Mouse (Mus musculus): ENCODE results near the gene Pex6.

DNA sequence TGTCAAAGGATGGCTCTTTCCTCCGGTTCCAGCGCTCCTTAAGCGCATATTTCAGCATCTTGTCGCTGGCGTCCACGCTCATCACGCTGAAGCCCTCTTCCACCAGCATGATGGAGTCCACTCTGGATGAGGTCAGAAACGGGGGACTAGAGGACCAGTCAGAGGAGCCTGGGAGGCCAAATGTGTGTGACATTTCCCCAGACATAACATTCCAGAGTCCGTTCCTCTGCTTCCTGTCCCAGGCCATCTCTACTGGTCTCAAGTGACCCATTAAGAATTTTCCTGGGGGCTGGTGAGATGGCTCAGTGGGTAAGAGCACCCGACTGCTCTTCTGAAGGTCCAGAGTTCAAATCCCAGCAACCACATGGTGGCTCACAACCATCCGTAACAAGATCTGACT lies 16.0 kb downstream of the Pex6 start:
- no peak for TF ChIP-seq POLR2A (IDR thresholded peaks at IDR 0.05; ENCODE audit: insufficient read length, low read depth)
- no peak for TF ChIP-seq POLR2AphosphoS2 (IDR thresholded peaks at IDR 0.05; ENCODE audit: insufficient read length, low read depth)
- no peak for TF ChIP-seq CEBPB (IDR thresholded peaks at IDR 0.05; ENCODE audit: insufficient read depth, poor library complexity, severe bottlenecking)
- TF ChIP-seq MYOD1 (IDR thresholded peaks at IDR 0.05; ENCODE audit: control insufficient read depth in 1 of 3, insufficient read length in 2 of 3, low read depth in 2 of 3) = no peak
- no peak for TF ChIP-seq TCF3 (IDR thresholded peaks at IDR 0.05; ENCODE audit: insufficient read length, low read depth)
- TF ChIP-seq MAX (IDR thresholded peaks at IDR 0.05; ENCODE audit: low read depth) = no peak
- TF ChIP-seq TCF12 (IDR thresholded peaks at IDR 0.05; ENCODE audit: insufficient read depth, poor library complexity, severe bottlenecking) = no peak

All from myocyte (in vitro differentiated cells).